Mouse (Mus musculus) heart, embryonic 14.5 days (tissue): ENCODE measurements around the gene Retreg1. TPM values are rescaled to one million over a fixed set of nuclear protein-coding genes. Genes with fewer than 3 reads are reported as not detected.

ENCODE experiments used
- ATAC-seq: fragments of 200-750 bp; cut with Nextera tagmentation; 2 replicates; pipeline ENCODE4 v1.8.0; 2017; ENCODE audit warnings: low read depth, moderate TSS enrichment; ENCODE audit not compliant: insufficient number of reproducible peaks, insufficient read depth, low FRiP score
- H3K27ac ChIP-seq, 2 experiments: fragments of 200-500 bp in 1 of 2; fragments of 300-500 bp in 1 of 2; sonication (generic) in 1 of 2; replicated peaks in 1 of 2; 2 replicates each; pipeline ENCODE4 v1.5.1; 2012 to 2014; ENCODE audit warnings: low read depth in 2 of 2, low read length in 2 of 2, control low read depth in 1 of 2, mild to moderate bottlenecking in 1 of 2, mixed read lengths in 1 of 2; ENCODE audit not compliant: control insufficient read depth in 1 of 2, insufficient read depth in 1 of 2
- H3K27me3 ChIP-seq: fragments of 300-500 bp; sonication (generic); 2 replicates; pipeline ENCODE4 v1.6.1; 2014; ENCODE audit warnings: mild to moderate bottlenecking, low read length, control low read depth; ENCODE audit not compliant: control insufficient read depth, insufficient read depth
- H3K36me3 ChIP-seq: fragments of 300-500 bp; sonication (generic); 2 replicates; pipeline ENCODE4 v1.6.1; 2014; ENCODE audit warnings: mild to moderate bottlenecking, control low read depth, low read length, mixed read lengths; ENCODE audit not compliant: control insufficient read depth, insufficient read depth
- H3K4me1 ChIP-seq, 2 experiments: fragments of 200-500 bp in 1 of 2; fragments of 300-500 bp in 1 of 2; sonication (generic) in 1 of 2; 2 replicates each; pipeline ENCODE4 v1.6.1; 2012 to 2014; ENCODE audit warnings: low read length in 2 of 2, control low read depth in 1 of 2, mixed read lengths in 1 of 2; ENCODE audit not compliant: control insufficient read depth in 2 of 2, insufficient read depth in 2 of 2
- H3K4me2 ChIP-seq: fragments of 300-500 bp; sonication (generic); 2 replicates; pipeline ENCODE4 v1.6.1; 2014; ENCODE audit warnings: mild to moderate bottlenecking, low read length
- H3K4me3 ChIP-seq, 2 experiments: fragments of 200-500 bp in 1 of 2; fragments of 300-500 bp in 1 of 2; sonication (generic) in 1 of 2; 2 replicates each; pipeline ENCODE4 v1.5.1; 2012 to 2014; ENCODE audit warnings: low read length in 2 of 2, mild to moderate bottlenecking in 2 of 2, control low read depth in 1 of 2, low read depth in 1 of 2, moderate library complexity in 1 of 2; ENCODE audit not compliant: control insufficient read depth in 1 of 2, insufficient read depth in 1 of 2
- H3K9ac ChIP-seq: fragments of 300-500 bp; sonication (generic); 2 replicates; pipeline ENCODE4 v1.6.1; 2014; ENCODE audit warnings: mild to moderate bottlenecking, low read length
- H3K9me3 ChIP-seq: fragments of 300-500 bp; sonication (generic); 2 replicates; pipeline ENCODE4 v1.6.1; 2016; ENCODE audit warnings: low read length, control low read depth; ENCODE audit not compliant: control insufficient read depth
- WGBS: fragments of 180-500 bp; shearing (Covaris S2); extraction: QIAGEN DNeasy Blood & Tissue Kit; methylation state at CpG from one replicate; pipeline ENCODE4 v1.1.7; 2014; 5-methylcytosine and 5-hydroxymethylcytosine counted together
- polyA plus RNA-seq: library from polyadenylated mRNA; unstranded; fragments of >200 nt; fragmentation: Nextera tagmentation; extraction: Ambion mirVana; gene quantifications from 2 replicates; pipeline ENCODE4 v1.2.1, GENCODE M21; 2014

The Retreg1 gene
- polyA plus RNA-seq, 1 experiment from 2014 or later, result 76.8 TPM

DNA sequence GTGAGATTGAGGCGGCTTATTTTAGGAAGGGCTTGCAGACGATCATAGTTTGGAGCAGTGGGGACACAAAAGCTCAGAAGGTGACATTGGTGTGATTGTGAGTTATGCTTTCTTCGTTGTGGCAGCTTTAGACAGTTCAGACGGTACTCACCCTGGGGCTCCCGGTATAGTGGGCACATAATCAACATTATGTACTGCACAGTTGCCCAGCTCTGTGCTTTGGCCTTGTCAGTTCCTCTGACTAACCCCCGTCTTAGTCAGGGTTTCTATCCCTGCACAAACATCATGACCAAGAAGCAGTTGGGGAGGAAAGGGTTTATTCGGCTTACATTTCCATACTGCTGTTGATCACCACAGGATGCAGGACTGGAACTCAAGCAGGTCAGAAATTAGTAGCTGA lies 69.9 kb downstream of the Retreg1 start:
- H3K27ac ChIP-seq, result no peak overlapping the region
- H3K9me3 ChIP-seq, result no peaks in the 10 kb centered on the region
- no peak overlapping the region for H3K9ac ChIP-seq
- H3K27me3 ChIP-seq, result no peaks in the 10 kb centered on the region
- peaks cover 30 to 60% of the 10 kb centered on the region in 2 experiments for H3K4me1 ChIP-seq
- H3K4me3 ChIP-seq, result no peak overlapping the region
- ATAC-seq, result no peak
- 73% methylated on average over 7 of the region's 7 CpGs for WGBS
- H3K4me2 ChIP-seq, result no peak overlapping the region
- no peaks in the 10 kb centered on the region for H3K36me3 ChIP-seq

DNA sequence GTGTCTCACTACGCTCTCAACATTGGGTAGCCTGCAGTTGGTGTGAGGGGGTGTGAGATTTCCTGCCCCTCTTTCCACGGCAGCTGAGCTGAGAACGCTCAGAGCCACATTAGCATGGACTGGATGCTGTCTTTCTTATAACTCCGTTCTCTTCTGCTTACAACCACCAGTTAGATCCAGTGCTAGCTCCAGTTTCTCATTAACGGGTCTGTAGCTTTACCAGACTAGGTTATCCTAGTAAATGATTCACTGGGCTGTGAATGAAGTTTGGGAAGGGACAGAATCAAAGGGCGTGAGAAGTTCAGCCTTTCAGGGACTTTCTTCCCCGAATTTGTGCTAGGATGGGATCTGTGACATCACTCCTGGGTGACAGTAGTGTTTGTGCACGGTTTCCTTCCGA lies 70.7 kb downstream of the Retreg1 start:
- ATAC-seq, result no peak
- H3K36me3 ChIP-seq, result no peaks in the 10 kb centered on the region
- H3K9me3 ChIP-seq, result no peaks in the 10 kb centered on the region
- H3K4me1 ChIP-seq, result peaks cover 34 to 68% of the 10 kb centered on the region in 2 experiments
- no peak overlapping the region for H3K4me2 ChIP-seq
- H3K27me3 ChIP-seq, result no peaks in the 10 kb centered on the region
- no peak overlapping the region for H3K4me3 ChIP-seq
- peak overlapping the region in 1 of 2 experiments; percentile 81; a peak in 2 of 4 replicates for H3K27ac ChIP-seq
- H3K9ac ChIP-seq, result no peak overlapping the region
- 71% methylated on average over 9 of the region's 9 CpGs for WGBS

DNA sequence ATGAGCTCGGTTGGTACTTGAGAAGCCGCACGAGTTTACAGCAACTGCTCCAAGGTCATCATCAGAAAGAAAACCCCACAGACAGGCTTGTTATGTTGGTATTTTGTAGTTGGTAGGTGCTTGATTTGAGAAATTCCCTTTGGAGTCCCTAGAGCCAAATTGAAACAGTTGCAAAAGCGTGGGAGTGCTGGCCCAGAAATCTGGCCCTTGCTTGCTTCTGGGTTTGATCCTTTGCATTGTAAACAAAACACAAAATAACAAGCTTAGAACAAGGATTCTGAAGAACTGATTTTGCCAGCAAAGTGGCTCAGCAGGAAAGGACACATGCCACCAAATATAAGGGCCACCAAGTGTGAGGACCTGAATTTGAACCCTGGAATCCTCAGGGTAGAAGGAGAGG lies 71.2 kb downstream of the Retreg1 start:
- WGBS, result 49% methylated on average over 4 of the region's 4 CpGs
- Histone ChIP-seq H3K4me3 (no peak overlapping the region), H3K36me3 (no peaks in the 10 kb centered on the region), H3K4me2 (no peak overlapping the region), H3K4me1 (peaks cover 39 to 73% of the 10 kb centered on the region in 2 experiments), H3K27me3 (no peaks in the 10 kb centered on the region), H3K9me3 (no peaks in the 10 kb centered on the region), H3K9ac (no peak overlapping the region), H3K27ac (peak overlapping the region in 1 of 2 experiments; percentile 81; a peak in 2 of 4 replicates)
- ATAC-seq, result no peak

DNA sequence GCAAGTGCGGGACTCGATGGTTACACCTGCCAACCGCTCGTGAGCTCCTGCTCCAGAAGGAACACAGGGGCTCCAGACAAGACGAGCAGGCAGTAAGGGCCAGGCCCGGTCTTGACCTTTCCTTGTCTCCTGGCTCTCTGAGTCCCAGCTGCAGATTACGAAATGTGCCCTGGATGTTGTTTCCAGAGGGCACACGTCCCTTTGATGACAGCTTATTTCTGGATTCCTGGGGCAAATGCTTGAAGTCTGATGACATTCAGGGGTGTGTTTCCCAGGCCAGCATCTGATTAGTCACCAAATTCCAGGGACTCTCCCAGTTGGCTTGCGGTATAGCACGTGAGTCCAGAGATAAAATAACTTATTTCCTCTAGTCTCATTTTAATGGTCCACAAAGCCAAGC lies 72.0 kb downstream of the Retreg1 start:
- H3K4me2 ChIP-seq, result peak overlapping the region; percentile 38
- WGBS, result 15% methylated on average over 10 of the region's 10 CpGs
- H3K36me3 ChIP-seq, result no peaks in the 10 kb centered on the region
- no peak overlapping the region for H3K9ac ChIP-seq
- peak overlapping the region; percentile 81 to 88 for H3K27ac ChIP-seq
- H3K4me1 ChIP-seq, result peaks cover 42 to 77% of the 10 kb centered on the region in 2 experiments
- peak; percentile 45; the same call in 1 of the 2 replicates for ATAC-seq
- H3K4me3 ChIP-seq, result no peak overlapping the region
- no peaks in the 10 kb centered on the region for H3K9me3 ChIP-seq
- no peaks in the 10 kb centered on the region for H3K27me3 ChIP-seq

DNA sequence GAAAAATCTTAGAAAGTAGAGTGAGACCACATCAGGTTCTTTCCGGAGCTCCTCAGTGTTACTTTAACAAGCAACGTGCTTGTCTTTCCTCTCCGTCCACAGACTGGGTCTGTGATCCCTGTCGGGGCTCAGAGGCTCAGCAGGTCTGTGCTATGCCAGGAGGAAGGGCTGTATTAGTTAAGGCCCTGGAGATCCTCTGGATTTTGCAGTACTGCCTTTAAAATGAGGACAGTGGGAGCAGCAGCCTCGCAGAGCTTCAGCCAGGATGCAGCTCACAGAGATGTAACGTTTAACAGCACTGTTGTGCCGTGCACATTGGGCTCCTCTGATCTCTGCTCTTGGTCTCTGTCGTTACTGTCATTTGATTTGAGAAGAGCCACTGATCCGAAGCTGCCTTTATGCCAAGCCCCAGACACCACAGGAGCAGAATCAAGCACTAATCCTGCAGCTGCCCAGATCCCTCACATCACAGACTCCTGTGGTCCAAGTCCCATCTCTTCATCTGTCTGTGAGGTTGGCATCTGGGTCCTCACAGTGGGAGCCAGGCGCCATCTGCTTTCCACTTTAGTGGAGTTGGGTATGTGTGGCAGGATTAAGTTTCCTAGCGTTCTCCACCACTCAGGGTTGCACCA lies 72.7 kb downstream of the Retreg1 start:
- Histone ChIP-seq H3K9ac (peak overlapping the region; percentile 63), H3K4me3 (no peak overlapping the region), H3K4me1 (peaks cover 42 to 78% of the 10 kb centered on the region in 2 experiments), H3K4me2 (peak overlapping the region; percentile 38), H3K27ac (peak overlapping the region; percentile 81 to 88), H3K36me3 (no peaks in the 10 kb centered on the region), H3K27me3 (no peaks in the 10 kb centered on the region), H3K9me3 (no peaks in the 10 kb centered on the region)
- 35% methylated on average over 11 of the region's 11 CpGs for WGBS
- no peak for ATAC-seq

DNA sequence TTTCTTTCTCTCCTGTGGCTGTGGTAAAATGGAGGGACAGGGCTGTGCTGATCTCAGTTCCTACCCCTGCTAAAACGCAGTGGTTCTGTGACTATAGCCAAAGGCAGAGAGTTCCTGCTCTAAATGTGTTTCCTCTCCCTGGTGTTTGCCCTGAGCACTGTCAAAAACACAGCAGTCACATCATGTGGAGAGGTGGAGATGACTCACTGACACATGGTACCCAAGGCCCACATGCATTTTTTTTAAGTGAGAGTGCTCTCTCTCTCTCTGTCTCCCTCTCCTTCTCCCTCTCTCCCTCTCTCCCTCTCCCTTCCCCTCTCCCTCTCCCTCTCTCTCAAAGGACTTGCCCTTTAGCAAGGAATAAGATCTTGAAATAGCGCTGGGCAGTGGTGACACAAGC lies 73.3 kb downstream of the Retreg1 start:
- Histone ChIP-seq H3K4me1 (peaks cover 42 to 75% of the 10 kb centered on the region in 2 experiments), H3K36me3 (no peaks in the 10 kb centered on the region), H3K4me2 (no peak overlapping the region), H3K9me3 (no peaks in the 10 kb centered on the region), H3K27me3 (no peaks in the 10 kb centered on the region), H3K9ac (no peak overlapping the region), H3K27ac (peak overlapping the region; percentile 81 to 88; a peak in 3 of 4 replicates), H3K4me3 (no peak overlapping the region)
- 55% methylated on average over 2 of the region's 2 CpGs for WGBS
- no peak for ATAC-seq

DNA sequence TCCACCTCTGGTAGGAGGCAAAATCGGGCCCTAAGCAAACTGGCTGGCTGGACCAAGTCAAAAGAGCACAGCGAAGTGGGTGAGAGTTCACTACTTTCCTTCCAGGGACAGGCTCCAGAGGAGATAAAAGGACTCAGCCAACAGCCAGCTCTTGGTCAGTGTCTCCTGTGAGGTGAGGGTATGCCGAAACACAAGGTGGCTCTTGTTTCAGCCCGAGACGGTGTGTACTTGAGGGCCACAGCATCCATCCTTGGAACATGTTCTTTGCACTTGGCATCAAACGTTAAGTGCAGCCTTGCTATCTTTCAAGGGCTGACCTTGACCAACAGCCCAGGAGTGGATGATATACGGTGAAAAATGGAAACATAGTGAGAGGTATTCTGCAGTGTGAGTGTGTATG lies 75.7 kb downstream of the Retreg1 start:
- H3K9me3 ChIP-seq, result no peaks in the 10 kb centered on the region
- H3K4me2 ChIP-seq, result no peak overlapping the region
- no peaks in the 10 kb centered on the region for H3K27me3 ChIP-seq
- H3K4me1 ChIP-seq, result peaks cover 43 to 75% of the 10 kb centered on the region in 2 experiments
- ATAC-seq, result no peak
- H3K9ac ChIP-seq, result no peak overlapping the region
- no peak overlapping the region for H3K4me3 ChIP-seq
- no peaks in the 10 kb centered on the region for H3K36me3 ChIP-seq
- 55% methylated on average over 7 of the region's 7 CpGs for WGBS
- peak overlapping the region; percentile 41 to 61 for H3K27ac ChIP-seq

DNA sequence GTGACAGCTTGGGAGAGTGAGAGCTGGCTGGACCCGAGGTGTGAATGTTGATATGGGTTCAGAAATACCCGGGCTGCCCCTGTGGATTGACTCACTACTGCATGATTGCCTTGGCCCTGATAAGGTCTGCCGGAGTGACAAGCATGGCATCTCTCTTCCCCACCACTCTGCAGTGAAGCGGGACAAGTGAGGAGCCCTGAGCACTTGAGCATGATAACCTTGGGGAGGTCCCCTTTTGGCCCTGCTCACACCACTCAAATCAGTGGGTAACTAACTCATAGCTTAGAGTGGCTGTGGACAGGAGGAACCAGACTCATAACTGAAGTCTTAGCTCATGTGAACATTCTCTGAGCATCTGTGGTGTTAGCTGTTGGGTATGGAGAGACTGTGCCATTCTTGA lies 77.0 kb downstream of the Retreg1 start:
- H3K4me1 ChIP-seq, result peaks cover 37 to 67% of the 10 kb centered on the region in 2 experiments
- H3K4me3 ChIP-seq, result no peak overlapping the region
- peak overlapping the region; percentile 79 to 85 for H3K27ac ChIP-seq
- H3K27me3 ChIP-seq, result no peaks in the 10 kb centered on the region
- H3K9me3 ChIP-seq, result no peaks in the 10 kb centered on the region
- ATAC-seq, result peak; percentile 88
- no peaks in the 10 kb centered on the region for H3K36me3 ChIP-seq
- no peak overlapping the region for H3K9ac ChIP-seq
- H3K4me2 ChIP-seq, result peak overlapping the region; percentile 42
- 16% methylated on average over 4 of the region's 4 CpGs for WGBS
